Mouse (Mus musculus): ENCODE measurements around the gene Abca1. TPM values are rescaled to one million over a fixed set of nuclear protein-coding genes. Genes with fewer than 3 reads are reported as not detected.
A peak's percentile ranks its signal among the peaks of the same experiment; 100 is the strongest.

Gene Abca1
- polyA plus RNA-seq, 1 experiment = 0.72 TPM

DNA sequence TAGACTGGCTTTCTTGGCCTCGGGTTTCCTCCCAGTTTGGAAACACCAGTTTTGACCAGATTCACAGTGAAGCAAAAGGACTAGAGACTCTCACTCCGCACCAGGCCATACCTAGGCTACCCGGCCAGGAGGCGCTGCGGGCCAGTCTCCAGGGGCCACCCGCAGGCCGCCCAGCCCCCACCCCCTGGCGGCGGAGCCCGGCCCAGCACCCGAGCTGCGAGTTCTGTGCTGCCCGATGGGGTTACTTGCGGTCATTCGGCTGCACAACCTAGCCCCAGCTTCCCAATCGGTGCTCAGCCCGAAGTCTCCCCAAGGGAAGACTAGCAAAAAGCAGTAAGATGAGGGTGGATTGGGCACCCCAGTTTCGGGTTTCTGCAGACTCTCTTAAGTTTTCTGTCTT, 1.1 kb downstream of the Abca1 start:
- no peak for TF ChIP-seq GATA1 (IDR thresholded peaks at IDR 0.05; ENCODE audit: low read length)

GRCm38 (mm10) chr4:53155471-53155870, 4.2 kb downstream of the Abca1 start:
- TF ChIP-seq GATA1 (IDR thresholded peaks at IDR 0.05; ENCODE audit: low read length) = no peak

DNA sequence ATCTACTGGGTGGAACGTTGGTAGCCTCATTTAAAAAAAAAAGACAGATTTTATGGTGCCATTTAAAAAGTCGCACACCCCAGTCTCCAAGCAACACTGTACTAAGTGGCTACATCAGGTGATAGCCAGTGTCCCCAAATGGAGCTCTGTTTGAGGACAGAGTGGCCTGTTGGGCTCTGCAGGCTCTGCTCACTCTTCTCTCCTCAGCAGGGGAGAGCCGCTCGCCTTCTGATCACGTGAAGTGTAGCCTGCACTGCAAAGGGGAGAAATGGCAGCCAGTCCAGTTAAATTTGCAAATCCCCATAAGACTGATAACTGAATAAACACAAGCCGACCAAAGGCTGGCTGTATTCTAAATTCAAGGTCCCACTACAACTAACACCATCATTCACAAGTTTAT, 6.0 kb downstream of the Abca1 start:
- no peak for TF ChIP-seq GATA1 (IDR thresholded peaks at IDR 0.05; ENCODE audit: low read length)

- no peak for TF ChIP-seq GATA1 (IDR thresholded peaks at IDR 0.05; ENCODE audit: low read length)
These were observed 6.6 kb downstream of the Abca1 start for GRCm38 (mm10) chr4:53153061-53153460.

- TF ChIP-seq GATA1 (IDR thresholded peaks at IDR 0.05; ENCODE audit: low read length) = no peak
These were observed 7.0 kb downstream of the Abca1 start for GRCm38 (mm10) chr4:53152655-53153054.

GRCm38 (mm10) chr4:53150516-53150915, 9.2 kb downstream of the Abca1 start:
- TF ChIP-seq GATA1 (IDR thresholded peaks at IDR 0.05; ENCODE audit: low read length) = no peak

DNA sequence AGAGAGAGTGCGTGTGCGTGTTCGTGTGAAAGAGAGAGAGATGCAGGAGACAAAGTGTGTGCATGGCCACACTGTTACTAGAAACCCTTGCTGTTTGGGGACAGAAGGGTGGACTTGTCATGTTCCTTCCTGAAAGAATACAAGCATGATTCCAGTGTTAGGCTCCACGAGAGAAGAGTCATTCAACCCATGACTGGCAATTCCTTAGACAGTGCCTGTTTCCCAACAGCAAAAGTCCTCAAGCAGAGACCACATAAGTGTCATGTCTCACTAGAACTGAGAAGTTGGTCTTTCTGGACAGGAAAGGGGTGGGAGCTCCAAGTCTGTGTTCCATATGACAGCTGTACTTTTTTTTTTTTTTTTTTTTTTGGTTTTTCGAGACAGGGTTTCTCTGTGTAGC, 10.1 kb downstream of the Abca1 start:
- no peak for TF ChIP-seq GATA1 (IDR thresholded peaks at IDR 0.05; ENCODE audit: low read length)

- no peak for TF ChIP-seq GATA1 (IDR thresholded peaks at IDR 0.05; ENCODE audit: low read length)
These were observed 10.9 kb downstream of the Abca1 start for GRCm38 (mm10) chr4:53148817-53149216.

DNA sequence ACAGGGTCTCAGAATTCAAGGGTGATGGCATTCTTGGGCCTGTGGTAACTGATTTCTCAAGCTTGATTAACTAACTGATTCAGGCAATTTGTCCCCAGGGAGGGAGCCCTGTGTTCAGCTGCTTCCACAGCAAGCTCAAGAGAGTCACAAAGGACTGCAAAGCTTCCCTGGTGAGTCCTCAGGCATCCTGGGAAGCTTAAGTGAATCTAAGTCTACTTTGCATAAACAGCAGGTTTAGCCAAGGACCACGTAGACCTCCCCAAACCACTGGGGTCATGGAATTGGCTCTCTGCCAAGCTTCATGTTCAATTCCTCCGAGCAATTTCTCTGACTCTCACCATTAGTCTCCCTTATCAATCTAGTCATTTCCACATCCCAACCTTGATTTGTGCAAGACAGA, 12.2 kb downstream of the Abca1 start:
- TF ChIP-seq GATA1 (IDR thresholded peaks at IDR 0.05; ENCODE audit: low read length) = no peak

GRCm38 (mm10) chr4:53147046-53147445, 12.6 kb downstream of the Abca1 start:
- TF ChIP-seq GATA1 (IDR thresholded peaks at IDR 0.05; ENCODE audit: low read length) = no peak

GRCm38 (mm10) chr4:53146227-53146949, 13.3 kb downstream of the Abca1 start:
- no peak for TF ChIP-seq GATA1 (IDR thresholded peaks at IDR 0.05; ENCODE audit: low read length)

DNA sequence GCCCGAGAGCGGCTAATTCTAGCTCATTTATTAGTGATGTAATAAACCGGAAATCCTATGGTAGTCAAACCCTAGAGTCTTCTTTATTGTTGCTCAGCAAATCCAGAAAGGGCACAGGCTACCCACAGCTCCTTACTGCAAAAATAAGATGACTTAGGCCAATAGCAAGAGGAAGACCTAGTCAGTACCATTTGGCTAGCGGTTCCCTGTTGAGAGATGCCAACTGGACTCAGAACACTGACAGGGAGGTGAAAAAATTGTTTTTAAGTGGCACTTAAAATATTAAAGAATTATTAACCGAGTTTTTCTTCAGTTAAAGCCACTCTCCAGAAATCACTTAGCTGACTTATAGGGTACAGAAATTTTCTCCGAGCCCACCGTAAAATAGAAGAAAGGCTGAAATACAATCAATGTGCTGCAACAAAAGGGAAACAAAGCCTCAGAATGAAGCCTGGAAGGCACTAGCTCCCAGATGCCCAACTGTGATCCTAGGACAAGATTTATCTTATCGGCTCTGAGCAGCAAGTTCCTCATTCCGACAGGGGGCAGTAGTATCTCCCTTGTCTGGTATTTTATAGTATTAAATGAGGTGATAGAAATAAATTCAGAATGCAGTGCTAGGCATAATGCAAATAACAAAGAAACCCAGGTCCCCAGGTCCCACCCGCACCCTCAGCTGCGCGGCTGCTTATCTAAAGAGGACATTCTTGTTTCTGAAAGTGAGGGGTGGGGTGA, 14.1 kb downstream of the Abca1 start:
- no peak for TF ChIP-seq GATA1 (IDR thresholded peaks at IDR 0.05; ENCODE audit: low read length)

- TF ChIP-seq GATA1 (IDR thresholded peaks at IDR 0.05; ENCODE audit: low read length) = no peak
These were observed 15.1 kb downstream of the Abca1 start for GRCm38 (mm10) chr4:53144571-53144970.

DNA sequence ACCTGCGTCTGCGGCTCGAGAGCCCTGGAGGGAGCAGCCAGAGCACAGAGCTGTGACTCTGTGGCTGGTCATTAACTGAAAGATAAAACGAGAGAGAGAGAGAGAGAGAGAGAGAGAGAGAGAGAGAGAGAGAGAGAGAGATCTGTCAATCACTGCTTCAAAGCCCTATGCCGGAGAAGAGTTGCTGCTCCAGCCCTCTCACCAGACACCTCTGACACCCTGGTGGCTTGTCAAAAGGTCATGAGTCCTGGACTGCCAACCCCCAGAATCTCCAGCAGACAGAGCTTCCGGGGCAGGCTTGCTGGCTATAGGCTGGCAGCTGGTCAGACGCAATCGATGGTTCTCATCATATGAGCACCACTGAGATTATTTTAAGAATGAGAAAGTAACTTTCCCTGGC, 15.7 kb downstream of the Abca1 start:
- no peak for TF ChIP-seq GATA1 (IDR thresholded peaks at IDR 0.05; ENCODE audit: low read length)

DNA sequence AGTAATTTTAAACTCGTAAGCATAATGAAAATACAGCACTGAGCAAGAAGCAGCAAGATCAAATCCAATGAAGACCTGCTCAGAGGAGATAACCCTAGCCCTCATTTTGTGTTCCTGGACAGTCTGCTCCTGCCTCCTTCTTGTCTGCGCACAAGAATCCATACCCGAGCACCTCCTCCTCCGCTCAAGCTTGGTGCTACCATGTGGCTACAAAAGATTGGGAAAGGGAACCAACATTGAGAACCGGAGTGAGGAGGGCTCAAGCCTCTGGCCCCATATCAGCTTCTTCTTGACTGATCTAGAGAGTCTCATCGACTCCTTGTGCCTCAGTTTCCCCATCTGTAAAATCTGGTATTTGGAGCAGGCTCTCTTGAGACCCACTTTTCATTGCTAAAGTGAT, 19.0 kb downstream of the Abca1 start:
- TF ChIP-seq GATA1 (IDR thresholded peaks at IDR 0.05; ENCODE audit: low read length) = no peak

- no peak for TF ChIP-seq GATA1 (IDR thresholded peaks at IDR 0.05; ENCODE audit: low read length)
These were observed 20.2 kb downstream of the Abca1 start for GRCm38 (mm10) chr4:53139495-53139894.

GRCm38 (mm10) chr4:53138974-53139373, 20.7 kb downstream of the Abca1 start:
- TF ChIP-seq GATA1 (IDR thresholded peaks at IDR 0.05; ENCODE audit: low read length) = peak; percentile 85
